Mouse (Mus musculus): Measurements from ENCODE around the gene Rbm25. TPM values are rescaled to one million over a fixed set of nuclear protein-coding genes. Genes with fewer than 3 reads are reported as not detected.
"Not testable (repeated sequence)": the region's sequence is repeated elsewhere in the genome, so short reads cannot be mapped to it uniquely, and the experiment has no call there.

Gene Rbm25
- 17.9 and 21.2 TPM in 2 replicates for polyA plus RNA-seq (2012; rRNA removed)

DNA sequence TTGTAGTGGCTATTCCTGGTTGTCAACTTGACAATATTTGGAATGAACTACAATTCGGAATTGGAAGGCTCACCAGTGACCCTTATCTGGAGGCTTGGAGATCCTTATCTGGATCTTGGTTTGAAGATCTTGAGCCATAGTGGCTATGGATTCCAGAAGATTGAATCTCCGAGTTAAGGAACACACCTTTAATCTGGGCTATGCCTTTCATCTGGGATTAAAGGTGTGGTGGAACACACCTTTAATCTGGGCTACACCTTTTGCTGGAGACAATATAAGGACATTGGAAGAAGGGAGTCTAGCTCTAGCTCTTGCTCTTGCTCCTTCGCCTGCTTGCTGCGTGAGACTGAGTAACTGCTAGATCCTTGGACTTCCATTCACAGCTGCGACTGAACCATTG, at the start of gene Rbm25:
Gene Rbm25 (plus strand): TSS at position 301 of the 400 bp plus-strand sequence.
- not testable (repeated sequence) for H3K4me1 ChIP-seq (ENCODE audit: control insufficient read depth, insufficient read depth, low read length); H3K36me3 ChIP-seq (ENCODE audit: control insufficient read depth, insufficient read depth, low read length); H3K27me3 ChIP-seq (replicated peaks; ENCODE audit: control insufficient read depth, insufficient read depth, low read length); DNase-seq
- Histone ChIP-seq H3K4me3 (ENCODE audit: insufficient read depth, low read depth, low read length) (peak within 1 kb of the TSS; percentile 99), H3K27ac (ENCODE audit: insufficient read depth, low read depth, low read length) (peak within 1 kb of the TSS; percentile 97)
- WGBS = no CpG with 5 or more reads among the region's 5 CpGs

- no peaks in the 10 kb centered on the region; the same call in 1 of the 2 replicates for H3K36me3 ChIP-seq (ENCODE audit: control insufficient read depth, insufficient read depth, low read length)
- peak; percentile 71 for DNase-seq
- TF ChIP-seq CTCF (conservative IDR thresholded peaks at IDR 0.05; ENCODE audit: insufficient read depth, insufficient read length, low read depth, low read length) (no peak), POLR2A (IDR thresholded peaks at IDR 0.05; ENCODE audit: low read depth, low read length) (no peak)
- H3K27me3 ChIP-seq (replicated peaks; ENCODE audit: control insufficient read depth, insufficient read depth, low read length) = no peaks in the 10 kb centered on the region
- peaks cover 19% of the 10 kb centered on the region for H3K4me1 ChIP-seq (ENCODE audit: control insufficient read depth, insufficient read depth, low read length)
- H3K4me3 ChIP-seq (ENCODE audit: insufficient read depth, low read depth, low read length) = no peak overlapping the region
- peak overlapping the region; percentile 7; the same call in 1 of the 2 replicates for H3K27ac ChIP-seq (ENCODE audit: insufficient read depth, low read depth, low read length)
- 31% methylated on average over 4 of the region's 4 CpGs for WGBS
Observed at GRCm38 (mm10) chr12:83582106-83582505, 48.9 kb upstream of the Rbm25 start.

DNA sequence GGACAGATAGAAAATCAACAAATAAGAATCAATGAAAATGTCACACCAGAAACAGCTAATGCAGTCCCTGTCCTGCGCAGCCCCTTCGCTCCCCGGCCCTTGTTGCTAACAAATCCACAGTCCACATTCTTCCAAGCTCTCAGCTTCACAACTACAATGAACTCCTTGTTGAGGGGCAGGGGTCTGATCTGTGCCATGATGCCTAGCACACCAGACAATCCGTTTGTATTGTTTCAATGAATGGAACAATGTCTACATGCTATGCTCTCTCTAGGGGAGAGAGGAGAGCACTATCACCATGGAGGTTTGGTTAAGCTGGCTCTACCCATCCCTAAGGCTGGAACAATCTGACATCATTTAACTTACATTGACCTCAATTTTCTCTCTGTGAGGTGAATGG, 48.3 kb upstream of the Rbm25 start:
- no peaks in the 10 kb centered on the region; the same call in 1 of the 2 replicates for H3K36me3 ChIP-seq (ENCODE audit: control insufficient read depth, insufficient read depth, low read length)
- DNase-seq = no peak
- 96% methylated on average over 4 of the region's 4 CpGs for WGBS
- TF ChIP-seq CTCF (conservative IDR thresholded peaks at IDR 0.05; ENCODE audit: insufficient read depth, insufficient read length, low read depth, low read length) = no peak
- no peak for TF ChIP-seq POLR2A (IDR thresholded peaks at IDR 0.05; ENCODE audit: low read depth, low read length)
- no peaks in the 10 kb centered on the region for H3K27me3 ChIP-seq (replicated peaks; ENCODE audit: control insufficient read depth, insufficient read depth, low read length)
- peak overlapping the region; percentile 7; the same call in 1 of the 2 replicates for H3K27ac ChIP-seq (ENCODE audit: insufficient read depth, low read depth, low read length)
- peaks cover 19% of the 10 kb centered on the region for H3K4me1 ChIP-seq (ENCODE audit: control insufficient read depth, insufficient read depth, low read length)
- H3K4me3 ChIP-seq (ENCODE audit: insufficient read depth, low read depth, low read length) = no peak overlapping the region

DNA sequence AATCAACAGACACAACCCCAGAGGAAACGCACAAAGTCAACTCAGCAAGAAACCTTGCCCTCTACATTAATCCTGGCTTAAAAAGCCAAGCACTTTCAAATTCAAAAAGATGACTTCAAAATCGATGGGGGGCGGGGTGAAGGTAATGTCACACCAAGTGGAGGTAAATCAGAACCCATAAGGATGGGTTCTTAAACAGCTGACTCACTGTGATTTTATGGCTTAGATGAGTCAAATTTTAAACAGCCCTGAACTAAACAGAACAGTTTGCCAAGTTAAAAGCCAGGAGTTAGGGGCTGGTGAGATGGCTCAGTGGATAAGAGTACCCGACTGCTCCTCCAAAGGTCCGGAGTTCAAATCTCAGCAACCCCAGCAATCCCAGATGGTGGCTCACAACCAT, 44.4 kb upstream of the Rbm25 start:
- no peak for TF ChIP-seq CTCF (conservative IDR thresholded peaks at IDR 0.05; ENCODE audit: insufficient read depth, insufficient read length, low read depth, low read length)
- no peak for TF ChIP-seq POLR2A (IDR thresholded peaks at IDR 0.05; ENCODE audit: low read depth, low read length)
- H3K4me3 ChIP-seq (ENCODE audit: insufficient read depth, low read depth, low read length) = no peak overlapping the region
- WGBS = 74% methylated on average over 5 of the region's 5 CpGs

DNA sequence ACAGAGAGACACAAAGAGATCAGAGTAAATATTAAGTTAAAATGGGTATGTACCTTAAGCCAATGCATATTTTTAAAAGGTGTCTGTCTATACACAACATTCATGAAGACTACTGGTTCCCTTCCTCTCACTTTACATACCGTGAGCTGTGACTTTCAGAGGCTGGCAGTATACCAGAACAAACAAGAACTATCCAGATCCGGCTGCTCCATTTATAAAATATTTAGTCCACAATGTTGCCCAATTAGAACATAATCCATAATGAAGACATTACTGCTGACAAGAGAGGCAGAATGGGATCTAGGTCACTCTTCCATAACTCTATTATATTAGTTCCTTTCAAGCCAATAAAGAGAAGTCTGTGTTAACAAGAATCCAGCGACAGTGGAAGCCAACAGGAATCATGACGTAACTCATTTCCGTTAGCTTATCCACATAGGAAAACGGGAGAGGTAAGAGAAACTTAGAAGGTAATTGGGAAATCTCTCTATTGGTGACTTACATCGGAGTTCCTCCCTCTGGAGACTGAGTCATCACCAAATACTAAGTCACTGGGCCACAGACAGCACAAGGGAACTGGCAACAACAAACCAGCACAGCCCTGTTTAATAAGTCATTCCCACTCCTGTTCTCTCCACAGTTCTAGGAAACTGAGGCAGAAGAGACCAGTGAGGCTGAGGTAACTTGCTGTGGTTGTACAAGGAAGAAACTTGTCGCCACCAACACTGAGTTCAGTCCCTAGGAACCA, 39.1 kb upstream of the Rbm25 start:
- Histone ChIP-seq H3K27ac (ENCODE audit: insufficient read depth, low read depth, low read length) (no peak overlapping the region), H3K4me1 (ENCODE audit: control insufficient read depth, insufficient read depth, low read length) (peaks cover 6% of the 10 kb centered on the region; the same call in 1 of the 2 replicates), H3K4me3 (ENCODE audit: insufficient read depth, low read depth, low read length) (no peak overlapping the region), H3K27me3 (replicated peaks; ENCODE audit: control insufficient read depth, insufficient read depth, low read length) (no peaks in the 10 kb centered on the region), H3K36me3 (ENCODE audit: control insufficient read depth, insufficient read depth, low read length) (no peaks in the 10 kb centered on the region; the same call in 1 of the 2 replicates)
- 68% methylated on average over 8 of the region's 8 CpGs for WGBS
- no peak for DNase-seq
- no peak for TF ChIP-seq CTCF (conservative IDR thresholded peaks at IDR 0.05; ENCODE audit: insufficient read depth, insufficient read length, low read depth, low read length)
- no peak for TF ChIP-seq POLR2A (IDR thresholded peaks at IDR 0.05; ENCODE audit: low read depth, low read length)

More for the DNA sequence above, 44.4 kb upstream of the Rbm25 start:
- Histone ChIP-seq H3K27ac (ENCODE audit: insufficient read depth, low read depth, low read length) (no peak overlapping the region), H3K36me3 (ENCODE audit: control insufficient read depth, insufficient read depth, low read length) (no peaks in the 10 kb centered on the region; the same call in 1 of the 2 replicates), H3K27me3 (replicated peaks; ENCODE audit: control insufficient read depth, insufficient read depth, low read length) (no peaks in the 10 kb centered on the region), H3K4me1 (ENCODE audit: control insufficient read depth, insufficient read depth, low read length) (peaks cover 9% of the 10 kb centered on the region)
- peak; percentile 51 for DNase-seq

- Histone ChIP-seq H3K4me3 (ENCODE audit: insufficient read depth, low read depth, low read length) (no peak overlapping the region), H3K4me1 (ENCODE audit: control insufficient read depth, insufficient read depth, low read length) (peaks cover 6% of the 10 kb centered on the region; the same call in 1 of the 2 replicates), H3K27me3 (replicated peaks; ENCODE audit: control insufficient read depth, insufficient read depth, low read length) (no peaks in the 10 kb centered on the region), H3K27ac (ENCODE audit: insufficient read depth, low read depth, low read length) (no peak overlapping the region), H3K36me3 (ENCODE audit: control insufficient read depth, insufficient read depth, low read length) (no peaks in the 10 kb centered on the region; the same call in 1 of the 2 replicates)
- TF ChIP-seq POLR2A (IDR thresholded peaks at IDR 0.05; ENCODE audit: low read depth, low read length) = no peak
- no peak for TF ChIP-seq CTCF (conservative IDR thresholded peaks at IDR 0.05; ENCODE audit: insufficient read depth, insufficient read length, low read depth, low read length)
- whole genome bisulfite sequencing = 90% methylated on average over 9 of the region's 9 CpGs
- DNase-seq = no peak
Observed at GRCm38 (mm10) chr12:83594454-83595040, 36.5 kb upstream of the Rbm25 start.

Data from kidney, adult 2 months (tissue).